Mouse (Mus musculus): Measurements from ENCODE around the gene Cd46. TPM values are rescaled to one million over a fixed set of nuclear protein-coding genes. Genes with fewer than 3 reads are reported as not detected.

Gene Cd46
- total and polyA plus RNA-seq, 3 experiments, result 0.03 to 2.8 (median 1.1) TPM

GRCm38 (mm10) chr1:195038386-195038785 lies 53.7 kb downstream of the Cd46 start:
- Histone ChIP-seq H3K36me3 (replicated peaks) (peaks cover 2% of the 10 kb centered on the region), H3K9me3 (replicated peaks) (no peaks in the 10 kb centered on the region), H3K4me3 (ENCODE audit: low read depth, low read length) (no peak overlapping the region), H3K4me1 (ENCODE audit: insufficient read depth, low read depth, low read length) (peaks cover 5% of the 10 kb centered on the region), H3K27me3 (ENCODE audit: insufficient read depth, low read length) (no peaks in the 10 kb centered on the region)
- DNase-seq (ENCODE audit: low spot score) (no peak), ATAC-seq (ENCODE audit: extremely low read depth, insufficient number of reproducible peaks, low FRiP score, poor library complexity, severe bottlenecking) (no peak)
- TF ChIP-seq TAL1 (conservative IDR thresholded peaks at IDR 0.05; ENCODE audit: low read depth, low read length) (no peak), GATA2 (IDR thresholded peaks at IDR 0.05; ENCODE audit: borderline replicate concordance, low read depth, low read length) (no peak), POLR2AphosphoS5 (IDR thresholded peaks at IDR 0.05; ENCODE audit: insufficient replicate concordance, low read depth, low read length) (no peak), GATA1 (IDR thresholded peaks at IDR 0.05; ENCODE audit: borderline replicate concordance, low read length) (no peak), CTCF (IDR thresholded peaks at IDR 0.05; ENCODE audit: low read depth, low read length) (no peak)

DNA sequence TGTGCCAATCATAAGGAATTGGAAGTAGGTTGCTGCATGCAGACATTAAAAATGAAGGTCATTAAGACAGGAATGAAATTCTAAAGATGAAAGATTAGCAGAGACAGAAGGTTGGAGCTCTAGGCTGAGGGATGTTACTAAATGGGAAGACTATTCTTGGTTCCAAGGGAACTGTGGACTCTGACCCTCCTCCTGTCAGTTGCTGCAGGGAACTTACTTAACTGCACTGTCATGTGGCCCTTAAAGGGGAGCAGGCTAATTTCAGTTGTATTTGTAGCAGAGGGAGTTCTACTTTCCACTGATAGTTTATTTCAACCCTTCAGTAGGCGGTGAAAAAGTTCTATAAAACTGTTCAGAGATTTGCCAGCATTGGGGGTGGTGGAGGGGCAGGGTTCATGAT lies 54.1 kb downstream of the Cd46 start:
- ATAC-seq (ENCODE audit: extremely low read depth, insufficient number of reproducible peaks, low FRiP score, poor library complexity, severe bottlenecking) (no peak), DNase-seq (ENCODE audit: low spot score) (no peak)
- H3K27me3 ChIP-seq (ENCODE audit: insufficient read depth, low read length), result no peaks in the 10 kb centered on the region
- peaks cover 2% of the 10 kb centered on the region for H3K36me3 ChIP-seq (replicated peaks)
- H3K4me3 ChIP-seq (ENCODE audit: low read depth, low read length), result no peak overlapping the region
- no peaks in the 10 kb centered on the region for H3K9me3 ChIP-seq (replicated peaks)
- H3K4me1 ChIP-seq (ENCODE audit: insufficient read depth, low read depth, low read length), result peaks cover 5% of the 10 kb centered on the region
- TF ChIP-seq TAL1 (conservative IDR thresholded peaks at IDR 0.05; ENCODE audit: low read depth, low read length), result no peak
- TF ChIP-seq POLR2AphosphoS5 (IDR thresholded peaks at IDR 0.05; ENCODE audit: insufficient replicate concordance, low read depth, low read length), result no peak
- TF ChIP-seq GATA2 (IDR thresholded peaks at IDR 0.05; ENCODE audit: borderline replicate concordance, low read depth, low read length), result no peak
- no peak for TF ChIP-seq CTCF (IDR thresholded peaks at IDR 0.05; ENCODE audit: low read depth, low read length)
- no peak for TF ChIP-seq GATA1 (IDR thresholded peaks at IDR 0.05; ENCODE audit: borderline replicate concordance, low read length)

- Histone ChIP-seq H3K4me3 (ENCODE audit: low read depth, low read length) (no peak overlapping the region), H3K9me3 (replicated peaks) (no peaks in the 10 kb centered on the region), H3K4me1 (ENCODE audit: insufficient read depth, low read depth, low read length) (peaks cover 5% of the 10 kb centered on the region), H3K27me3 (ENCODE audit: insufficient read depth, low read length) (no peaks in the 10 kb centered on the region), H3K36me3 (replicated peaks) (peaks cover 2% of the 10 kb centered on the region)
- no peak for ATAC-seq (ENCODE audit: extremely low read depth, insufficient number of reproducible peaks, low FRiP score, poor library complexity, severe bottlenecking)
- no peak for DNase-seq (ENCODE audit: low spot score)
- TF ChIP-seq TAL1 (conservative IDR thresholded peaks at IDR 0.05; ENCODE audit: low read depth, low read length) (no peak), CTCF (IDR thresholded peaks at IDR 0.05; ENCODE audit: low read depth, low read length) (no peak), GATA2 (IDR thresholded peaks at IDR 0.05; ENCODE audit: borderline replicate concordance, low read depth, low read length) (no peak), POLR2AphosphoS5 (IDR thresholded peaks at IDR 0.05; ENCODE audit: insufficient replicate concordance, low read depth, low read length) (no peak), GATA1 (IDR thresholded peaks at IDR 0.05; ENCODE audit: borderline replicate concordance, low read length) (no peak)
Observed at GRCm38 (mm10) chr1:195037483-195037882, 54.6 kb downstream of the Cd46 start.

GRCm38 (mm10) chr1:195033941-195034340 lies 58.1 kb downstream of the Cd46 start:
- no peaks in the 10 kb centered on the region for H3K9me3 ChIP-seq (replicated peaks)
- DNase-seq (ENCODE audit: low spot score), result no peak
- H3K27me3 ChIP-seq (ENCODE audit: insufficient read depth, low read length), result no peaks in the 10 kb centered on the region
- no peak for TF ChIP-seq GATA1 (IDR thresholded peaks at IDR 0.05; ENCODE audit: borderline replicate concordance, low read length)
- TF ChIP-seq CTCF (IDR thresholded peaks at IDR 0.05; ENCODE audit: low read depth, low read length), result no peak
- no peak for TF ChIP-seq GATA2 (IDR thresholded peaks at IDR 0.05; ENCODE audit: borderline replicate concordance, low read depth, low read length)
- 0 out of 2 replicates have a peak, but pooled peaks have one; percentile 37 for ATAC-seq (ENCODE audit: extremely low read depth, insufficient number of reproducible peaks, low FRiP score, poor library complexity, severe bottlenecking)
- peaks cover 8% of the 10 kb centered on the region for H3K4me1 ChIP-seq (ENCODE audit: insufficient read depth, low read depth, low read length)
- peaks cover 2% of the 10 kb centered on the region for H3K36me3 ChIP-seq (replicated peaks)
- H3K4me3 ChIP-seq (ENCODE audit: low read depth, low read length), result no peak overlapping the region

- Histone ChIP-seq H3K27me3 (ENCODE audit: insufficient read depth, low read length) (no peaks in the 10 kb centered on the region), H3K4me3 (ENCODE audit: low read depth, low read length) (no peak overlapping the region), H3K4me1 (ENCODE audit: insufficient read depth, low read depth, low read length) (peaks cover 8% of the 10 kb centered on the region), H3K36me3 (replicated peaks) (peaks cover 2% of the 10 kb centered on the region), H3K9me3 (replicated peaks) (no peaks in the 10 kb centered on the region)
- DNase-seq (ENCODE audit: low spot score) (no peak), ATAC-seq (ENCODE audit: extremely low read depth, insufficient number of reproducible peaks, low FRiP score, poor library complexity, severe bottlenecking) (peak; percentile 9; the same call in 1 of the 2 replicates)
- TF ChIP-seq GATA2 (IDR thresholded peaks at IDR 0.05; ENCODE audit: borderline replicate concordance, low read depth, low read length), result no peak
- no peak for TF ChIP-seq GATA1 (IDR thresholded peaks at IDR 0.05; ENCODE audit: borderline replicate concordance, low read length)
- TF ChIP-seq CTCF (IDR thresholded peaks at IDR 0.05; ENCODE audit: low read depth, low read length), result no peak
- TF ChIP-seq POLR2AphosphoS5 (IDR thresholded peaks at IDR 0.05; ENCODE audit: insufficient replicate concordance, low read depth, low read length), result no peak
- no peak for TF ChIP-seq TAL1 (conservative IDR thresholded peaks at IDR 0.05; ENCODE audit: low read depth, low read length)
Observed at GRCm38 (mm10) chr1:195032738-195033137, 59.3 kb downstream of the Cd46 start.

GRCm38 (mm10) chr1:195031786-195032185 lies 60.3 kb downstream of the Cd46 start:
- H3K9me3 ChIP-seq (replicated peaks), result no peaks in the 10 kb centered on the region
- ATAC-seq (ENCODE audit: extremely low read depth, insufficient number of reproducible peaks, low FRiP score, poor library complexity, severe bottlenecking) (no peak), DNase-seq (ENCODE audit: low spot score) (no peak)
- peaks cover 2% of the 10 kb centered on the region for H3K36me3 ChIP-seq (replicated peaks)
- H3K27me3 ChIP-seq (ENCODE audit: insufficient read depth, low read length), result no peaks in the 10 kb centered on the region
- peaks cover 8% of the 10 kb centered on the region for H3K4me1 ChIP-seq (ENCODE audit: insufficient read depth, low read depth, low read length)
- H3K4me3 ChIP-seq (ENCODE audit: low read depth, low read length), result no peak overlapping the region
- TF ChIP-seq GATA1 (IDR thresholded peaks at IDR 0.05; ENCODE audit: borderline replicate concordance, low read length) (no peak), CTCF (IDR thresholded peaks at IDR 0.05; ENCODE audit: low read depth, low read length) (no peak), TAL1 (conservative IDR thresholded peaks at IDR 0.05; ENCODE audit: low read depth, low read length) (no peak), POLR2AphosphoS5 (IDR thresholded peaks at IDR 0.05; ENCODE audit: insufficient replicate concordance, low read depth, low read length) (no peak), GATA2 (IDR thresholded peaks at IDR 0.05; ENCODE audit: borderline replicate concordance, low read depth, low read length) (no peak)

Data from G1E (cell line).